Mouse (Mus musculus): ENCODE measurements around the gene Krt8. TPM values are rescaled to one million over a fixed set of nuclear protein-coding genes. Genes with fewer than 3 reads are reported as not detected.
"Not testable (repeated sequence)": the region's sequence is repeated elsewhere in the genome, so short reads cannot be mapped to it uniquely, and the experiment has no call there.

Gene Krt8
- polyA plus RNA-seq, 1 experiment from 2014 or later = not detected

GRCm38 (mm10) chr15:101999156-101999555 is 5.1 kb downstream of the Krt8 start:
- Histone ChIP-seq H3K36me3 (ENCODE audit: inconsistent target) (no peaks in the 10 kb centered on the region), H3K79me2 (ENCODE audit: inconsistent target) (no peaks in the 10 kb centered on the region), H3K27ac (no peak overlapping the region), H3K4me3 (ENCODE audit: inconsistent target) (no peak overlapping the region)
- WGBS (ENCODE audit: missing documents) = 41% methylated on average over 11 of the region's 11 CpGs

GRCm38 (mm10) chr15:101996450-101997078 is 7.7 kb downstream of the Krt8 start:
- not testable (repeated sequence) for H3K36me3 ChIP-seq (ENCODE audit: inconsistent target); H3K27ac ChIP-seq; H3K4me3 ChIP-seq (ENCODE audit: inconsistent target); H3K79me2 ChIP-seq (ENCODE audit: inconsistent target)
- WGBS (ENCODE audit: missing documents) = 100% methylated on average over 3 of the region's 11 CpGs

- Histone ChIP-seq H3K36me3 (ENCODE audit: inconsistent target) (no peaks in the 10 kb centered on the region), H3K27ac (no peak overlapping the region), H3K4me3 (ENCODE audit: inconsistent target) (no peak overlapping the region), H3K79me2 (ENCODE audit: inconsistent target) (no peaks in the 10 kb centered on the region)
- 86% methylated on average over 4 of the region's 4 CpGs for WGBS (ENCODE audit: missing documents)
These were observed 8.6 kb downstream of the Krt8 start for GRCm38 (mm10) chr15:101995484-101996236.

GRCm38 (mm10) chr15:101994365-101994764 is 9.9 kb downstream of the Krt8 start:
- WGBS (ENCODE audit: missing documents) = 93% methylated on average over 6 of the region's 6 CpGs
- no peaks in the 10 kb centered on the region for H3K36me3 ChIP-seq (ENCODE audit: inconsistent target)
- H3K79me2 ChIP-seq (ENCODE audit: inconsistent target) = no peaks in the 10 kb centered on the region
- H3K27ac ChIP-seq = no peak overlapping the region
- no peak overlapping the region for H3K4me3 ChIP-seq (ENCODE audit: inconsistent target)

GRCm38 (mm10) chr15:101990946-101991345 is 13.3 kb downstream of the Krt8 start:
- Histone ChIP-seq H3K27ac (no peak overlapping the region), H3K79me2 (ENCODE audit: inconsistent target) (no peaks in the 10 kb centered on the region), H3K36me3 (ENCODE audit: inconsistent target) (no peaks in the 10 kb centered on the region), H3K4me3 (ENCODE audit: inconsistent target) (no peak overlapping the region)
- WGBS (ENCODE audit: missing documents) = 84% methylated on average over 6 of the region's 6 CpGs

- Histone ChIP-seq H3K27ac (no peak overlapping the region), H3K4me3 (ENCODE audit: inconsistent target) (no peak overlapping the region), H3K36me3 (ENCODE audit: inconsistent target) (no peaks in the 10 kb centered on the region), H3K79me2 (ENCODE audit: inconsistent target) (no peaks in the 10 kb centered on the region)
- WGBS (ENCODE audit: missing documents) = 76% methylated on average over 8 of the region's 8 CpGs
These were observed 15.6 kb downstream of the Krt8 start for GRCm38 (mm10) chr15:101988714-101989113.

GRCm38 (mm10) chr15:101988119-101988518 is 16.2 kb downstream of the Krt8 start:
- H3K27ac ChIP-seq = no peak overlapping the region

GRCm38 (mm10) chr15:101984746-101985145 is 19.5 kb downstream of the Krt8 start:
- Histone ChIP-seq H3K79me2 (ENCODE audit: inconsistent target) (no peaks in the 10 kb centered on the region), H3K36me3 (ENCODE audit: inconsistent target) (no peaks in the 10 kb centered on the region), H3K27ac (no peak overlapping the region), H3K4me3 (ENCODE audit: inconsistent target) (no peak overlapping the region)
- 6% methylated on average over 6 of the region's 6 CpGs for WGBS (ENCODE audit: missing documents)

More at GRCm38 (mm10) chr15:101988119-101988518, 16.2 kb downstream of the Krt8 start:
- no peaks in the 10 kb centered on the region for H3K36me3 ChIP-seq (ENCODE audit: inconsistent target)
- no peaks in the 10 kb centered on the region for H3K79me2 ChIP-seq (ENCODE audit: inconsistent target)
- WGBS (ENCODE audit: missing documents) = 2% methylated on average over 10 of the region's 10 CpGs
- no peak overlapping the region for H3K4me3 ChIP-seq (ENCODE audit: inconsistent target)

GRCm38 (mm10) chr15:101983949-101984601 is 20.2 kb downstream of the Krt8 start:
- 4% methylated on average over 15 of the region's 15 CpGs for WGBS (ENCODE audit: missing documents)
- Histone ChIP-seq H3K36me3 (ENCODE audit: inconsistent target) (no peaks in the 10 kb centered on the region), H3K79me2 (ENCODE audit: inconsistent target) (no peaks in the 10 kb centered on the region), H3K27ac (peak overlapping the region; percentile 21), H3K4me3 (ENCODE audit: inconsistent target) (no peak overlapping the region; the same call in 1 of the 2 replicates)

- Histone ChIP-seq H3K79me2 (ENCODE audit: inconsistent target) (no peaks in the 10 kb centered on the region), H3K27ac (peak overlapping the region; percentile 21), H3K4me3 (ENCODE audit: inconsistent target) (no peak overlapping the region; the same call in 1 of the 2 replicates), H3K36me3 (ENCODE audit: inconsistent target) (no peaks in the 10 kb centered on the region)
- WGBS (ENCODE audit: missing documents) = 69% methylated on average over 13 of the region's 13 CpGs
These were observed 20.9 kb downstream of the Krt8 start for GRCm38 (mm10) chr15:101983315-101983948.

- Histone ChIP-seq H3K79me2 (ENCODE audit: inconsistent target) (no peaks in the 10 kb centered on the region), H3K4me3 (ENCODE audit: inconsistent target) (no peak overlapping the region), H3K27ac (peak overlapping the region; percentile 38), H3K36me3 (ENCODE audit: inconsistent target) (no peaks in the 10 kb centered on the region)
- WGBS (ENCODE audit: missing documents) = 59% methylated on average over 4 of the region's 6 CpGs
These were observed 23.4 kb downstream of the Krt8 start for GRCm38 (mm10) chr15:101980849-101981248.

GRCm38 (mm10) chr15:101977043-101977726 is 27.1 kb downstream of the Krt8 start:
- H3K79me2 ChIP-seq (ENCODE audit: inconsistent target) = no peaks in the 10 kb centered on the region
- peak overlapping the region; percentile 89 for H3K27ac ChIP-seq
- H3K4me3 ChIP-seq (ENCODE audit: inconsistent target) = no peak overlapping the region; the same call in 1 of the 2 replicates
- 3% methylated on average over 36 of the region's 39 CpGs for WGBS (ENCODE audit: missing documents)
- no peaks in the 10 kb centered on the region for H3K36me3 ChIP-seq (ENCODE audit: inconsistent target)

GRCm38 (mm10) chr15:101976641-101977040 is 27.6 kb downstream of the Krt8 start:
- Histone ChIP-seq H3K4me3 (ENCODE audit: inconsistent target) (no peak overlapping the region), H3K79me2 (ENCODE audit: inconsistent target) (no peaks in the 10 kb centered on the region), H3K36me3 (ENCODE audit: inconsistent target) (no peaks in the 10 kb centered on the region), H3K27ac (peak overlapping the region; percentile 89)
- 71% methylated on average over 3 of the region's 3 CpGs for WGBS (ENCODE audit: missing documents)

GRCm38 (mm10) chr15:101976023-101976422 is 28.3 kb downstream of the Krt8 start:
- Histone ChIP-seq H3K27ac (peak overlapping the region; percentile 89; the same call in 1 of the 2 replicates), H3K36me3 (ENCODE audit: inconsistent target) (no peaks in the 10 kb centered on the region), H3K79me2 (ENCODE audit: inconsistent target) (no peaks in the 10 kb centered on the region), H3K4me3 (ENCODE audit: inconsistent target) (no peak overlapping the region)
- WGBS (ENCODE audit: missing documents) = 72% methylated on average over 5 of the region's 5 CpGs

All from macrophage (primary cell).